Mouse (Mus musculus): ENCODE measurements around the gene Usp12.
"Not testable (repeated sequence)": the region's sequence is repeated elsewhere in the genome, so short reads cannot be mapped to it uniquely, and the experiment has no call there.

Gene Usp12

GRCm38 (mm10) chr5:146749857-146750256 is 44.9 kb downstream of the Usp12 start:
- no peak for DNase-seq (ENCODE audit: low spot score)

- DNase-seq (ENCODE audit: low spot score), result no peak
Measured at GRCm38 (mm10) chr5:146736970-146737495, 57.8 kb downstream of the Usp12 start.

GRCm38 (mm10) chr5:146736348-146736747 is 58.5 kb downstream of the Usp12 start:
- DNase-seq (ENCODE audit: low spot score), result no peak

GRCm38 (mm10) chr5:146735054-146735453 is 59.8 kb downstream of the Usp12 start:
- not testable (repeated sequence) for DNase-seq (ENCODE audit: low spot score)

- DNase-seq (ENCODE audit: low spot score), result no peak
Measured at GRCm38 (mm10) chr5:146733888-146734640, 60.7 kb downstream of the Usp12 start.

GRCm38 (mm10) chr5:146733372-146733771 is 61.4 kb downstream of the Usp12 start:
- no peak for DNase-seq (ENCODE audit: low spot score)

- DNase-seq (ENCODE audit: low spot score), result no peak
Measured at GRCm38 (mm10) chr5:146727006-146727405, 67.8 kb downstream of the Usp12 start.

GRCm38 (mm10) chr5:146724956-146725355 is 69.8 kb downstream of the Usp12 start:
- no peak for DNase-seq (ENCODE audit: low spot score)

GRCm38 (mm10) chr5:146723452-146723851 is 71.4 kb downstream of the Usp12 start:
- DNase-seq (ENCODE audit: low spot score), result no peak

- DNase-seq (ENCODE audit: low spot score), result no peak
Measured at GRCm38 (mm10) chr5:146722226-146722625, 72.6 kb downstream of the Usp12 start.

- no peak for DNase-seq (ENCODE audit: low spot score)
Measured at GRCm38 (mm10) chr5:146719584-146720356, 75.0 kb downstream of the Usp12 start.

GRCm38 (mm10) chr5:146713836-146714235 is 81.0 kb downstream of the Usp12 start:
- no peak for DNase-seq (ENCODE audit: low spot score)

- DNase-seq (ENCODE audit: low spot score), result no peak
Measured at GRCm38 (mm10) chr5:146713088-146713487, 81.7 kb downstream of the Usp12 start.

GRCm38 (mm10) chr5:146712282-146712918 is 82.4 kb downstream of the Usp12 start:
- no peak for DNase-seq (ENCODE audit: low spot score)

- DNase-seq (ENCODE audit: low spot score), result no peak
Measured at GRCm38 (mm10) chr5:146709361-146709760, 85.4 kb downstream of the Usp12 start.

GRCm38 (mm10) chr5:146705815-146706408 is 88.9 kb downstream of the Usp12 start:
- DNase-seq (ENCODE audit: low spot score), result peak; percentile 78

GRCm38 (mm10) chr5:146705411-146705810 is 89.4 kb downstream of the Usp12 start:
- DNase-seq (ENCODE audit: low spot score), result no peak

- DNase-seq (ENCODE audit: low spot score), result no peak
Measured at GRCm38 (mm10) chr5:146704241-146704640, 90.6 kb downstream of the Usp12 start.

GRCm38 (mm10) chr5:146703710-146704121 is 91.1 kb downstream of the Usp12 start:
- DNase-seq (ENCODE audit: low spot score), result no peak

GRCm38 (mm10) chr5:146700099-146700498 is 94.7 kb downstream of the Usp12 start:
- no peak for DNase-seq (ENCODE audit: low spot score)

- no peak for DNase-seq (ENCODE audit: low spot score)
Measured at GRCm38 (mm10) chr5:146699433-146700019, 95.3 kb downstream of the Usp12 start.

GRCm38 (mm10) chr5:146695543-146695942 is 99.3 kb downstream of the Usp12 start:
- no peak for DNase-seq (ENCODE audit: low spot score)

Data from testis, postnatal 14 days (tissue).